Mouse (Mus musculus): ENCODE measurements around the gene Speer4b. TPM values are rescaled to one million over a fixed set of nuclear protein-coding genes. Genes with fewer than 3 reads are reported as not detected.
"Not testable (repeated sequence)": the region's sequence is repeated elsewhere in the genome, so short reads cannot be mapped to it uniquely, and the experiment has no call there.

Gene Speer4b
- not detected in 2 replicates for total RNA-seq (2014; fragmentation: Nextera tagmentation)
- not detected in 2 replicates for total RNA-seq (2017)

- ATAC-seq (replicated peaks; ENCODE audit: low FRiP score, low TSS enrichment, poor library complexity, severe bottlenecking): not testable (repeated sequence)
Observed at GRCm38 (mm10) chr5:27501338-27501737, at the start of gene Speer4b. Gene Speer4b (minus strand): TSS chr5:27501438.

GRCm38 (mm10) chr5:27549291-27549690, 48.1 kb upstream of the Speer4b start:
- ATAC-seq (replicated peaks; ENCODE audit: low FRiP score, low TSS enrichment, poor library complexity, severe bottlenecking): no peak

GRCm38 (mm10) chr5:27544816-27545270, 43.6 kb upstream of the Speer4b start:
- ATAC-seq (replicated peaks; ENCODE audit: low FRiP score, low TSS enrichment, poor library complexity, severe bottlenecking): no peak

GRCm38 (mm10) chr5:27526906-27527305, 25.7 kb upstream of the Speer4b start:
- ATAC-seq (replicated peaks; ENCODE audit: low FRiP score, low TSS enrichment, poor library complexity, severe bottlenecking): no peak

GRCm38 (mm10) chr5:27518716-27519115, 17.5 kb upstream of the Speer4b start:
- ATAC-seq (replicated peaks; ENCODE audit: low FRiP score, low TSS enrichment, poor library complexity, severe bottlenecking): no peak

- ATAC-seq (replicated peaks; ENCODE audit: low FRiP score, low TSS enrichment, poor library complexity, severe bottlenecking): no peak
Observed at GRCm38 (mm10) chr5:27490942-27491341, 10.3 kb downstream of the Speer4b start.

GRCm38 (mm10) chr5:27486138-27486537, 15.1 kb downstream of the Speer4b start:
- no peak for ATAC-seq (replicated peaks; ENCODE audit: low FRiP score, low TSS enrichment, poor library complexity, severe bottlenecking)

- no peak for ATAC-seq (replicated peaks; ENCODE audit: low FRiP score, low TSS enrichment, poor library complexity, severe bottlenecking)
Observed at GRCm38 (mm10) chr5:27481706-27482105, 19.5 kb downstream of the Speer4b start.

- ATAC-seq (replicated peaks; ENCODE audit: low FRiP score, low TSS enrichment, poor library complexity, severe bottlenecking): no peak
Observed at GRCm38 (mm10) chr5:27474964-27475465, 26.2 kb downstream of the Speer4b start.

- no peak for ATAC-seq (replicated peaks; ENCODE audit: low FRiP score, low TSS enrichment, poor library complexity, severe bottlenecking)
Observed at GRCm38 (mm10) chr5:27457686-27458085, 43.6 kb downstream of the Speer4b start.

GRCm38 (mm10) chr5:27456981-27457380, 44.3 kb downstream of the Speer4b start:
- no peak for ATAC-seq (replicated peaks; ENCODE audit: low FRiP score, low TSS enrichment, poor library complexity, severe bottlenecking)

GRCm38 (mm10) chr5:27454386-27454785, 46.9 kb downstream of the Speer4b start:
- ATAC-seq (replicated peaks; ENCODE audit: low FRiP score, low TSS enrichment, poor library complexity, severe bottlenecking): no peak

- ATAC-seq (replicated peaks; ENCODE audit: low FRiP score, low TSS enrichment, poor library complexity, severe bottlenecking): no peak
Observed at GRCm38 (mm10) chr5:27453201-27453845, 47.9 kb downstream of the Speer4b start.
